Mouse (Mus musculus) thymus, postnatal 14 days (tissue): ENCODE measurements around the gene Inpp5a.
A peak's percentile ranks its signal among the peaks of the same experiment; 100 is the strongest.

Source experiments
- DNase-seq: peaks from one replicate; pipeline ENCODE4 v3.0.0; 2021

Gene Inpp5a

DNA sequence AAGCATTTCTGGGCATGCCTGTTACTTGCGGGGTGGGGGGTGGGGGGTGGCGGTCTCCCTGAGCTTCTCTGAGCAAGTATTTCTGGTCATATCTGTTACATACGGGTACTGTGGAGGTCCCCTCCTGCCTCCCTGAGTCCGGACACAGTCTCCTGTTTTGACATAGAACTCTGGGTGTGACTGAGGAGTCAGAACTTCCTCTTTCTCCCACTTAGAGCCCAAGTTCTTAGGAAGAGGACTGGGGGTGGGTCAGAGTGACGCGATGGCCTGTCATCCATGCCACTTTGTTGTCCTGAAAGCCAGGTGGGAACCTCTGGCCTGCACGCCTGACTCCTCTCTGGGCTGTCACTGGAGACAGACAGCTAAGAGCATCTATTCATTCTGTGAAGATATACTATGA lies 11.5 kb upstream of the Inpp5a start:
- DNase-seq = no peak

GRCm38 (mm10) chr7:139378355-139378754 lies 10.6 kb upstream of the Inpp5a start:
- DNase-seq = no peak

DNA sequence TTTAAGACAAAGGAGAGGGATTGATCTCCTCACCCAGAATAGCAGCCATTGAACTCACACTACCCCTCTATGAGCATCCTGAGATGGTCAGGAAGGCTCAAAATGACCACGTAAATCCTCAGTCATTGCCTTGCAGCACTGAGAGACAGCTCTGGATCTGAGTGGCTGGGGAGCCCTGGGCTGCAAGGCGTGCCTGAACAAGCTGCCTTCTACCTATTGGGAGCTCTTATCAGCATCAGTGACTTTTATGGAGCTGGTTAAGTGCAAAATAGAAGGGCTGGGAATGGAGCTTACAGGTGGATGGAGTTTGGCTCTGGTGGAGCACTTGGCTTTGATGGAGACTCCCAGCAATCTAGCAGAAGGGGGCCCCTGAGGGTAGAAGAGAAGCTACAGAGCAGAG lies 9.2 kb upstream of the Inpp5a start:
- DNase-seq = no peak

DNA sequence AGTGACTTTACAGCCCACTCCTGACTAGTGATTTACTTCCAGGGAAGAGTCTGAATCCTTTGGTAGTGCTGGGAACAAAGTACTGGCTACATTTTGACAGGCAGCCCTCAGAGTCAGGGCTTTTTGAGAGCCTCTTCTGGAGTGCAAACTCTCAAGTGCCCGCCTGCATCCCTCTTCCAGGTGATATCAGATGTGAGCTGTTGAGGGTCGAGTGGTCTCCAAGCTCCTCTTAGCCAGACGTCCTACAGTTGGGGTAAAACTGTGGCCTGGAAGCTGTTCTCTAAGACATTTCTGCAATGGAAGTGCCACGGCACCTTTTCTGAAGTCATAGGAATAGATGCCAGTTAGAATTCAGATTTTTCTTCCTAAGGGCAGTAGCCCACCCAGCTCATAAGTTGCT lies 8.7 kb upstream of the Inpp5a start:
- DNase-seq = no peak

DNA sequence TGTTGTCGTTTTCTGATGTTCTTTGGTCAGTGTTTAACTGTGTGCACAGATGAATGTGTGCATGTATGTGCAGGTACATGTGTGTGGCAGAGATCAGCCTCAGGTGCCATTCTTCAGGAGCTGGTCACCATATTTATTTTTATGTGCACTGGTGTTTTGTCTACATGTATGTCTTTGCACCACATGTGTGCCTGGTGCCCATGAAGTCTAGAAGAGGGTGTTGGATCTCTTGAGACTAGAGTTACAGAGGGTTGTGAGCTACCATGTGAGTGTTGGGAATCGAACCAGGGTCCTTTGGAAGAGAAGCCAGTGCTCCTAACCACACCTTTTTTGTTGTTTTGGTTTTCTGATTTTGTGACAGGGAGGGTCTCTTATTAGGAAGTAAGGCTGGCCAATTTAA lies 7.0 kb upstream of the Inpp5a start:
- DNase-seq = no peak

DNA sequence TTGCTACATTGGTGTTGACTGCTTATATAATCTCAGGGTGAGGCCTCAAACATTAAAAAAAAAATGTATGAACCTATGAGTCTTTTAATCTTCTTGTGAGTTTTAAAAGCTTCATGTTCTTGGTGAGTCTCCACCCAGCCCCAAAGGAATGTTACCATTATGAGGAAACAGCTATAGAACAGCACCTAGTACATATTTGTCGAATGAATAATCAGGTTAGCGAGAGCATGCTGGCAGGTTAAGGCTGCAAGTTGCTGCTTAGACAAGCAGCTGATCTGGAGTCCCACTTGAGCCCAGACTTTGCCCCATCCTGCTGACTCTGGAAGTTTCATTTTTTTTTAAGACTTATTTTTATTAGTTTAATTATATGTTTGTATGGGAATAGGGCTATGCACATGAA lies 6.1 kb upstream of the Inpp5a start:
- DNase-seq = no peak

GRCm38 (mm10) chr7:139384500-139384899 lies 4.4 kb upstream of the Inpp5a start:
- DNase-seq = no peak

DNA sequence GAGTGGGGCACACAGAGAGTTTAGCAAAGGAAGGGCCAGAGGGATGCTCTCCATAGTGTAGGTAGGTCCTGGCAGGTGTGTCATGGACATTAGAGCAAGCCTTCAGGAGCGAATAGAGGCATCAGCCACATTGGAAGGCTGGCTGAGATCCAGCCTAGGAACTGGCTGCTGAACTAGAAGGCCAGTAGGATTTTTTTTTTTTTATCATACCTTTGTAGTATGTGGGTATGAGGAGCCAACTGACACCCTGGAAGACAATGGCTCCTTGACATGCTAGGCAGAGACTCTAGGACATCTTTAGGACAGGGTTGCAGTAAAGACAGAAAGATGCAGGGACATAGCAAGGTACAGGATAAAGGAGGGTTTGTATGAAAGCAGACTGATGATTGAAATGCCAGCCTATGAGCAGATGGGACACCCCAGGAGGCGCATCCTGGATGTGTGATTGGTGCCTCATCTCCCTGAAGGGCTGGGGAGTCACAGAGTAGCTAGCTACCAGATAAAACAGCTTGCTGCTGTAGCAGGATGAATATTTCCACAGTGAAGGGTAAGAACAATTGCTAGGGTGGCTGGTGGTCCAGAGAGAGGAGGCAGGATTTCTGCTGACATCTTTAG lies 3.9 kb upstream of the Inpp5a start:
- no peak for DNase-seq

- DNase-seq = no peak
These were observed 1.8 kb upstream of the Inpp5a start for GRCm38 (mm10) chr7:139386933-139387690.

DNA sequence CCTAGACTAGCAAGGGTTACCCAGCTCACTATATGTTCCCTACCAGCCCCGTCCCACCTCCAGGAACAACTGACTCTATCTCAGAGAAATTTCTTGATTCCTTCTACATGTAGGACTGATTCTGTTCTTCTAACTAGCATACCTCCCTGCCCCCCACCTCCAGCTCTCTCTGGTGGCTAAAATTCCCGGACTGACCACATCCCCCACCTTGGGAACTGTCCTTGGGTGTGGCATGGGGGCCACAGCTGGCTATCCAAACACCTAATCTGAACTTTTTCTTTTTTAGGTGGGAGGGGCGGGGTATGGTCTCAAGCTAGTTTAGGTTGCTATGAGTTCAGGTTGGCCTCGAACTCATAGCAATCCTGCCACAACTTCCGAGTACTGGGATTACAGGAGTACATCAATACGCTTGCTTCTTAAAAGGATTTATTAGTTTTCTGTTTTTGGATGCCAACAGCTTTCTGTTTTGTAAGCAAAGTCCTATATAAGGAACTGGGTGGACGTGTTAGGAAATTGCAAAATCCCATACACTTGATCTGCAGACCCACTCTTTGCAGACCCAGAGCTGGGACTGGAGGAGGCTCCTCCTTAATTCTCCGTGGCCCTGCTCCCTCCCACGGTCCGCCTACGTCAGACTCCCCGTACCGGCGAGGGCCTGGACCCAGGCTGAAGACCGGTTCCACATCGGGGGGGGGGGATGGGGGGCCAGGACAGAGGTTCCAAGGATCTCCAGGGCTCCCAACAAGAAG lies 814 bp upstream of the Inpp5a start:
- peak; percentile 45 for DNase-seq

- no peak for DNase-seq
These were observed 378 bp downstream of the Inpp5a start for GRCm38 (mm10) chr7:139389213-139389761.

DNA sequence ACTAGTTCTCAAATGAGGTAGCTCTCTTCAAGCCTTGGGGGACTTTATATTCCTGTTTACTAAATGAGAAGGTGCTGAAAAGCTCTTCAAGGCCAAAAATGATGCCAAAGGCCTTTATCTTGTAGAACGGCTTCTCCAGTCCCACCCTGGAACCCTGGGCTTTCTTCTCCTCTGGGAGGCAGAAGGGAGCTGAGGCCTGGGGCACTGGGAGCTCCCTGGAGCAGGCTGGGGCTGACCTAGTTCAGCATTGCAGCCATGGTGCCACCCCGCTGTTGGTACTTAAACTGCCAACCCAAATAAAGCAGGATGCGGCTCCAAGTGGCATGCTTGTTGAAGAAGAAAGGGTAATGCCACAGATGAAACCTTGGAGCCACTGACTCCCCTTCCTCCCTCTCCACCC lies 1.5 kb downstream of the Inpp5a start:
- DNase-seq = peak; percentile 15

DNA sequence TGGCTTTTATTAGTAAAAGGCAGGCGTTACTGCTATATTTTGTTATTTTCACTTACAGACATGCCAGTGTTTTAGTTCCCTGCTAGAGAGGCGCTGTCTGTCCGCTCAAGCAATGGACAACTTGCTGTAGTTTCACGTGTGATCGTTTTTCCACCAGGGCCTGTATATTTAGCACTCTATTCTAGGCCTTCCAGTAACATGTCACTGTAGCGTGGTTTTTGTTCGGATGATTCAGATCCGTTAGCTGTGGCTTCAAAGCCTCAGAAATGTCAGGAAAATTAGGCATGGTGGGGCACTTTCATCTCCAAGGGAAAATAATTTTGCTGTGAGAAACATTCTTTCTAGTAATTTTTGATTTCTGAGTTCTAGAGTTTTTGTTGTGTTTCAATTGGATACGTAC lies 2.0 kb downstream of the Inpp5a start:
- DNase-seq = no peak

GRCm38 (mm10) chr7:139391691-139392090 lies 2.8 kb downstream of the Inpp5a start:
- no peak for DNase-seq

DNA sequence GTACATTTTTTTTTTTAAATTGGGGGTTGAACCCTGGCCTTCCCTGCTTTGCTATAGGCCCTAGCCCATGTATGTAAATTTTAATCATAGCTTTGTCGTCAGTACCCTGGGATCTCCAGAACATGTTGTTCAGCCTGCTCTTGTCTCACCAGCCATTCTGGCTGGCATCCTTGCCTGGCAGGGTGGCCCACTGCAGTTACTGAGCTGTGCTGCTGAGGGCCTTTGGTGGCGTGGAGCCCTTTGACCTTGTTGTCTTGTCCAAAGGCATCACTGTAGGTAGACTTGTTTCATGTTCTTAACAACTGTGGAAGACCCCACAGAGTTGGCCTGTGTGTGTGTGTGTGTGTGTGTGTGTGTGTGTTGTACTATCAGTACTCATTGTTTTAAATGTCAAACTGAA lies 3.2 kb downstream of the Inpp5a start:
- no peak for DNase-seq

DNA sequence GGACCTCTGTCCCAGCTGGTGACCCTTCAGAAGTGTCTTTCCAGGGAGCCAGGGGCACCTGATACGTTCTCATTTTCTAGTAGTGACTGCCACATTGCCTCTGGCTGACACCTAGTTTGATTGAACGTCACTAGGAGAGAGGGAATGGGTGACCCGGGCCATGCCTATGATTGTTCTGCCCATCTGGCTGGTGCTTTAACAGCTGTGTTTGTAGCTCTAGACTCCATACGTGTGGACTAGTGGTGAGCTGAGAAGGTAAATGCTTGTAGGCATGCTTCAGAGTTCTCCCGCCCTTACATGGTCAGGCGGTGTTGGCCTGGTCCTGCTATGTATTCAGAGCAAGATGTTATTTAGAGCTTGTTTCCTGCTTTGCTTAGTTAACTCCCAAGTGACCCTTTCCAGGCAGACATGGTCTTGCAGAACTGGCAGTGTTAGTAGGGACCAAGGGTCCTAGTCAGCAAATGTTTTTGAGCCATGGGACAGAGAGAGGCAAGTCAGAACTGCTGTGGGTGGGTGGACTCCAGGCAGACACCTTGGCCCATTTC lies 3.9 kb downstream of the Inpp5a start:
- DNase-seq = no peak

- DNase-seq = peak; percentile 16
These were observed 8.6 kb downstream of the Inpp5a start for GRCm38 (mm10) chr7:139397521-139397920.

GRCm38 (mm10) chr7:139398111-139398510 lies 9.2 kb downstream of the Inpp5a start:
- DNase-seq = no peak

DNA sequence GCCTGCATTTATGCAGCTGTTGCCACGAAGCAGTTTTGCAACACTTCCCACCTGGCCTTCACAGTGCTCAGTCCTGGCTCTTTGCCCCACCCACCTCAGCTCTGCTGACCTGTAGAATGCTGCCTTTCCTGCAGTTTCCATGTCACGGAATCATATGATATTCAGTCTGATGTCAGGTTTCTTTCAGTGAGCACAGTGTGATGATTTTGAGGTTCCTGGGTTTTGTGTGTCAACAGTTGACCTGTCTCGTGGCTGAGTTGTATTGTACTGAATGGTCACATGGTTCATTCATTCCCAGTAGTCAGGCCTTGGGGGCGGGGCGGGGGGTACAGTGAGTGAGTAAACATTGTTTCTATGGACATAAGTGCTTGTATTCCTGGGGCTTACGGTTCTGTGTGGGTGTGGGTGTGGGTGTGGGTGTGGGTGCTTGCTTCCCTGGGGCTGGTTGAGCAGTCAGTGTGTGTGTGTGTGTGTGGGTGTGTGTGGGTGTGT lies 9.7 kb downstream of the Inpp5a start:
- no peak for DNase-seq

DNA sequence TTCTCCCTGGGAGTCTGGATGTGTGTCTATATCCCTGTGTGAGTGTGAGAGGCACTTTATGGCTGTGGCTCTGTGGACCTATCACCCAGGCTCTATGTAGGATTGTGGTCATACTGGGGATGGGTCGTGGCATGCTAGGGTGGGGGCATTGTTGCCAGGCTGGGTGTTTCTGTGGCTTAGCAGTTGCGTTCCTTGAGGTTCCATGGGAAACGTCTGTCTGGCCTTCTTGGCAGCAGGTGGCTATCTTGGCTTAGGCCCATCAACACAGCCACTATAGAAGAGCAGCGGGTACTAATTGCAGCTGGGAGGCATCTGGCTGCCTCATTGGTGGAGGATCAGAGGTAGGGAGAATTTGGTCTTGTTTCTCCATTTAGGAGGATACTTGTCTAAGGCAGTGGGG lies 10.7 kb downstream of the Inpp5a start:
- no peak for DNase-seq

- DNase-seq = peak; percentile 32
These were observed 11.2 kb downstream of the Inpp5a start for GRCm38 (mm10) chr7:139399977-139400685.

DNA sequence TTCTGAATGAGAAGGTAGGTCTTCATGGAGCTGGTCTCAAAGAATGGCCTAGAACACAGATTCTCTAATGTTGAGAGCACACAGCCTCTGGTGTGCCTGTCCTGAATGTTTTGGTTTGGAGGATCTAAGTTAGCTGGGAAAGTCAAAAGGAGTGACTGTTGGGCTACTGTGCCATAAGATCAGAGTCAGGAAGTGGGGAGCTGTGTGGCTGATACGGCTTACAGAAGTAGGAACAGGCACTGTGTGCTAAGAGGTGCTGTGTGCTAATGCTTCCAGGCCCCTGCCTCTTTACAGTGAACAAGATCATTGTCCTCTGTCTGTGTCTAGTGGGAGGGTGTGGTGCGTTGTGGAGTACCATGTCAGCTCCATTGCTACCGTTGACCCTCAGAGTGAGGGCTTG lies 12.0 kb downstream of the Inpp5a start:
- DNase-seq = peak; percentile 33

GRCm38 (mm10) chr7:139401791-139402190 lies 12.9 kb downstream of the Inpp5a start:
- DNase-seq = no peak
